Mouse (Mus musculus): ENCODE data around the gene Tmem170b.
"Not testable (repeated sequence)": the region's sequence is repeated elsewhere in the genome, so short reads cannot be mapped to it uniquely, and the experiment has no call there.

Tmem170b gene

GRCm38 (mm10) chr13:41670386-41671130 lies 64.9 kb downstream of the Tmem170b start:
- DNase-seq = peak; percentile 36 to 49

GRCm38 (mm10) chr13:41671136-41671705 lies 65.5 kb downstream of the Tmem170b start:
- DNase-seq = no peak

DNA sequence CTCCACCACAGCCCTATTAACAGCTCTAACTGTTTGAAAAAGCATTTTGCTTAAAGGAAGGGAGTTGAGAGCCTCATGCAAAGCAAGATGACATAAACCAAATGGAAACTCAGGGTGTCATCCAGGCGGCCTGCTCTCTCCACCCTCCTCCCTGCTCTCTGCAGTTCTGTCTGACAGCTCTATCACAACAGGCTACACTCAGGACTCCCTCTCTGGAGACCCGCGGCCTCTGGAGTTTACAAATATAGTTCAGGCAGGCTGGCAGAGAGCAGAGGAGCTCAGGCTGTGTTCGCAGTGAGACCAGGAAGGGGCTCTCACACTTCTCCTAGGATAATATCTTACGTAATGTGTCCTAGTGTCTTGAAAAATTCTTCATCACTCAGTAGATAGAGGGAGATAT lies 67.2 kb downstream of the Tmem170b start:
- not testable (repeated sequence) for DNase-seq

GRCm38 (mm10) chr13:41673541-41673940 lies 67.8 kb downstream of the Tmem170b start:
- no peak for DNase-seq

DNA sequence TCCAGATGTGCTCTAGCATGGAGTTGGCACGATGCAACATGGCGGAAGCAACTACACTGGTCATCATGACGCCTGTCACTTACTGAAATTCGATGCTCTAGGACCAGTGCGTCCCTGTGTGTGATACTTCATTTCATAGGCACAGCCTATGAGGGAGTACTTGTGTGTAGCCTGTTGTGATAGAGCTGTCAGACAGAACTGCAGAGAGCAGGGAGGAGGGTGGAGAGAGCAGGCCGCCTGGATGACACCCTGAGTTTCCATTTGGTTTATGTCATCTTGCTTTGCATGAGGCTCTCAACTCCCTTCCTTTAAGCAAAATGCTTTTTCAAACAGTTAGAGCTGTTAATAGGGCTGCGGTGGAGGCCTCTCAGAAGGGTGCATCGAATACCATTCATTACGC lies 68.9 kb downstream of the Tmem170b start:
- DNase-seq = not testable (repeated sequence)

GRCm38 (mm10) chr13:41675498-41675897 lies 69.8 kb downstream of the Tmem170b start:
- DNase-seq = no peak

GRCm38 (mm10) chr13:41675966-41676835 lies 70.5 kb downstream of the Tmem170b start:
- peak; percentile 24 to 63 for DNase-seq

- peak; percentile 79 to 90 for DNase-seq
These were observed 71.1 kb downstream of the Tmem170b start for GRCm38 (mm10) chr13:41676836-41677186.

DNA sequence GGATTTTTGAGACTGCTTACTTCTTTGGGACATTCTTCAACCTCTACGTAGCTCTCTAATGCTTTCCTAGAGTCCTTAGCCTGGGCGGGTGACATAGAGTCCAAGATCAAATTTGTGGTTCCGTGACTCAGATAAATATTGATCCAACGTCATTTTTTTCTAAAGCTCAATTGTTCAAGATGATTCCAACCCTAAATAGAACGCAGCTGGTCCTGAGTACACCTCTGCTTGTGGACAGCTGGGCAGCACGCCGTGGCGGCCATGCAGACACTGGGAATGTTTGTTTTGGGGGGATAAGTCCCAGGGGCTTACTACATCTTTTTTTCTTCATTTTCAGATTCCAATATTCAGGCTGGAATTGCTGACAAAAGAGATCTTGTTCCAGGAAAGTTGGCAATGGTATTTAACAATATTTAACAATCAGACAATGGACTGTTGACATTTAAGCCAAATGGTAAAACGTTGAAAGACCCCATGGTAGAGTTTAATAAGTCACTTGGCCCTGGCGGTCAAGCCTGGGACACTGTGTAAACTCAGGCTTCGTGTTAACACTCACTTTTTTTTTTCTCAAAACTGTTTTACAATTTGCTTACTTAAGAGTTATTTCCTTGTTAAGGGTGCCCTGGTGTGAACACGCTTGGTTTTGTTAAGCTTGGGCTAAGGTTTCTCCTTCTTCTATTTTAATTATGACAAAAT lies 75.3 kb downstream of the Tmem170b start:
- DNase-seq = peak; percentile 41 to 76

- no peak for DNase-seq
These were observed 76.8 kb downstream of the Tmem170b start for GRCm38 (mm10) chr13:41682341-41683119.

DNA sequence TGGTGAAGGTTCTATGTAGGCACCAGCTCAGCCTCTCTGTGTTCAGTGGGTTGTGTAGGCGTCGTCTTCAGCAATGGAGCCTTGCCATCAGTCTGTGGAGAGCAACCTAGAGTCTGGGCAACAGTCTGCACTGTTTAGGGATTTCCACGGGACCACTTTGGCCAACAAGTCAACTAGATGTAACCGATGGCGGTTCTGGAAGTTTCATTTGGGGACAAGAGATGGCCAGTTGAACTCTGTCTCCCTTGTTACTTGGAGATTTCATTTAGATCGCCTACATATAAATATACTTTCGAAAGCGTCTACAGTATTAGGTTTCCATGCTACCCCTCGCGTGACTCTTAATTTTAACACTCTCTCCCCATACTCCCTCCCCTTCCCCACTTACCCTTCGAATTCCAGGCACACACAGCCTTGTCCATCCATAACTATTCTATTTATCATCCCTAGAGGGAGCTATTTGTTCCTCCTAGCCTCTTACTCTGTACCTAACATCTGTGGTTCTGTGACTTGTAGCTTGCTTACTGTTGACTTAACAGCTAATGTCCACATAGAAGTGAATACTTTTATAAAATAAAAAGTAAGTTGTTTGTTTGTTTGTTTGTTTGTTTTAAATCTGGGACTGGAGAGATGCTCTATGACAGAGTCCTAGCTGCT lies 77.8 kb downstream of the Tmem170b start:
- DNase-seq = no peak

DNA sequence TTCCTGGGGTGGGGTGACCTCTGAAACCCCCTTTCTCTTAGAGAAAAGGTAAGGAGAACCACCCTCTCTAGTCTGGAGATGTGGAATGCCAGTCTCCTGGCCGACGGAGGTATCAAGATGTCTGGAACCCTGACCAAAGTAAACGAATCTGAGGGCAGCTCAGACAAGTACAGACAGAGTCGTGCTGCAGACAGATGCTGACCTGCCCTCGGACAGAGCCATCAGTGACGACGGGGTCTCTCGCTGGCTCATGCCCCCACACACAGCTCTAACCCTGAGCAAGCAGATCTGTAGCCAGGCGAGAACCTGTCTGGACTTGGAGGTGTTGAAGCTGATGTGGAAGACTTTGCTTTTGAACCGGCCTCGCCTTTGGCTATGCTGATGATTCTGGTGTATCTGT lies 79.8 kb downstream of the Tmem170b start:
- peak in 1 of 2 experiments; percentile 40 for DNase-seq

DNA sequence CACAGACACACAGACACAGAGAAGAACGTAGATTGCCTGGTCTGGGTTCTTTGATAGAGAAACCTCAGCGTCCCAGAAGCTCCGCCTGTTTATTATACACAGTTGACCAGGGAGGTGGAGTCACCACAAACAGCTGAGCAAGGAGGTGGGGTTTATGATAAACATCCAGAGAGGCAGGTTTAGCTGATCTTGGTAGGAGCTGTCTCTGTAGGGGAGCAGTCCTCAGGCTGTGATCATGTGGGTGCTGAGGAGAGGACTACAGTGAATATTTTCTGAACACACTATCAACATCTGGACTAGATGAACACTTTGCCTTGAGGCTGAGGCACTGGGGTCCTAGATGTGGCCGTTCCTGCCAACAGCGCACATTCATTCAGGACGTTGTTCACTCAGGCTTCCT lies 83.3 kb downstream of the Tmem170b start:
- DNase-seq = peak; percentile 55 to 71

DNA sequence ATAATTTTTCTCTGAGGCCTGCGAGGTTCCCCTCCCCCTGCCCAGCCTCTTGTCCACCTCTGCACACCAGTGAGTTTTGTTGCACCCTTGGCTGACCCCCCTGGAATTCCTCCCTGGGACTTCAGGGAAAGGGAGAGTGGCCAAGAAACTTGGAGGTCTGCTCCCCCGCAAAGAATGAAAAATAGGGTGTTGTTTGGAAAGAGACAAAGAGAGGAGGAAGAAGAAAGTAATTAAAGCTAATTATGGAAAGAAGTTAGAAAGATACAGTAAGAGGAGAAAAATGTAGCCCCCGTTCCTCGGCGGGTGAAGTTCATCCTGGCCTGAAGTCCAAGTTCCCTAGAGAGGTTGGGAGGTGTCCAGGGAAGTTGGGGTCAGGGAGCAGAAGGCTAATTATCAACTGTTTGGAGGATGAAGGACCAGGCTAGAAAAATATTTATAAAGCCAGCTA lies 83.9 kb downstream of the Tmem170b start:
- DNase-seq = peak; percentile 86 to 94

Measured in kidney, postnatal 25 days (tissue).